Mouse (Mus musculus): ENCODE data around the gene Il17rc.

DNA sequence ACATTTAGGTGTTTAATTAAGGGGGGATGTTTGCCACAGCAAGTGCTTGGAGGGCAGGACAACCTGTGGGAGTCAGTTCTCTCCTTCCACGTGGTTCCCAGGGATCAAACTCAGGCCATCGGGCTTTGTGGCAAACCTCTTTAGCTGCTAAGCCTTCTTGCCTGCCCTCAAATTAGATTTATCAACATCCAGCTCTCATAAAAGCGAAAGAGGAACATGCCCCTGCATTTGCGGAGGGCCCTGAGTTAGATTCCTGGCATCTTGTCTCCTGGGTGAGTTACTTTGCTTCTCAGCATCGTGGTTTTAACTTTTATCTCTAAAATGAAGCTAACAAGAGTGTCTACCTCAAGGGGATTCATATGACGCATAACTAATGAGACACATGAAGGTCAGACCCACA, 28.1 kb downstream of the Il17rc start:
- TF ChIP-seq CTCF (IDR thresholded peaks at IDR 0.05; ENCODE audit: low read depth) (no peak), EP300 (optimal IDR thresholded peaks at IDR 0.05) (no peak)
